Mouse (Mus musculus) small intestine, adult 2 months (tissue): ENCODE data around the gene Wdr25.

Experiments
- CTCF ChIP-seq: fragments of 200-500 bp; IDR thresholded peaks from 2 replicates; pipeline ENCODE4 v1.5.1; 2012; ENCODE audit warnings: low read depth, mild to moderate bottlenecking, control low read depth, inconsistent platforms, low read length, moderate library complexity, mixed read lengths; ENCODE audit not compliant: insufficient replicate concordance, insufficient read length; ENCODE audit errors: extremely low read depth
- POLR2A ChIP-seq: fragments of 200-500 bp; IDR thresholded peaks from 2 replicates; pipeline ENCODE4 v1.6.1; 2012; ENCODE audit warnings: low read depth, mild to moderate bottlenecking, control low read depth, inconsistent platforms, low read length, moderate library complexity

- TF ChIP-seq CTCF (no peak), POLR2A (no peak)
These were observed 103.8 kb downstream of the Wdr25 start for GRCm38 (mm10) chr12:108997249-108997648.
